Mouse (Mus musculus): ENCODE measurements at regions not wholly inside any gene's neighbourhood (a gene's known extent, or its start where the extent isn't known, plus 50 kb on each side); places are given as distances from the start of the nearest gene placed in this dataset.

- no peak for TF ChIP-seq POLR2A (IDR thresholded peaks at IDR 0.05; ENCODE audit: extremely low read depth, insufficient read depth, low read length)
- TF ChIP-seq CTCF (IDR thresholded peaks at IDR 0.05; ENCODE audit: extremely low read depth, insufficient read depth, low read length): no peak
- H3K4me1 ChIP-seq (ENCODE audit: control insufficient read depth, insufficient read depth, low read length): no peaks in the 10 kb centered on the region
- H3K27ac ChIP-seq (ENCODE audit: insufficient read depth, low read length): no peak overlapping the region
- H3K4me3 ChIP-seq (ENCODE audit: insufficient read depth, low read length): no peak overlapping the region
Measured at GRCm38 (mm10) chr12:107833001-107833400, 170.4 kb downstream of the Bcl11b start.

GRCm38 (mm10) chr12:107834512-107834911 lies 168.9 kb downstream of the Bcl11b start:
- H3K4me1 ChIP-seq (ENCODE audit: control insufficient read depth, insufficient read depth, low read length): no peaks in the 10 kb centered on the region
- no peak overlapping the region for H3K27ac ChIP-seq (ENCODE audit: insufficient read depth, low read length)
- TF ChIP-seq POLR2A (IDR thresholded peaks at IDR 0.05; ENCODE audit: extremely low read depth, insufficient read depth, low read length) (no peak), CTCF (IDR thresholded peaks at IDR 0.05; ENCODE audit: extremely low read depth, insufficient read depth, low read length) (no peak)
- no peak overlapping the region for H3K4me3 ChIP-seq (ENCODE audit: insufficient read depth, low read length)

GRCm38 (mm10) chr12:107837741-107838140 lies 165.7 kb downstream of the Bcl11b start:
- H3K4me3 ChIP-seq (ENCODE audit: insufficient read depth, low read length): no peak overlapping the region
- TF ChIP-seq POLR2A (IDR thresholded peaks at IDR 0.05; ENCODE audit: extremely low read depth, insufficient read depth, low read length): no peak
- no peak for TF ChIP-seq CTCF (IDR thresholded peaks at IDR 0.05; ENCODE audit: extremely low read depth, insufficient read depth, low read length)
- H3K4me1 ChIP-seq (ENCODE audit: control insufficient read depth, insufficient read depth, low read length): no peaks in the 10 kb centered on the region
- no peak overlapping the region for H3K27ac ChIP-seq (ENCODE audit: insufficient read depth, low read length)

GRCm38 (mm10) chr12:107844631-107845030 lies 158.8 kb downstream of the Bcl11b start:
- H3K4me1 ChIP-seq (ENCODE audit: control insufficient read depth, insufficient read depth, low read length): no peaks in the 10 kb centered on the region
- H3K4me3 ChIP-seq (ENCODE audit: insufficient read depth, low read length): no peak overlapping the region
- TF ChIP-seq CTCF (IDR thresholded peaks at IDR 0.05; ENCODE audit: extremely low read depth, insufficient read depth, low read length) (no peak), POLR2A (IDR thresholded peaks at IDR 0.05; ENCODE audit: extremely low read depth, insufficient read depth, low read length) (no peak)
- H3K27ac ChIP-seq (ENCODE audit: insufficient read depth, low read length): no peak overlapping the region

- TF ChIP-seq POLR2A (IDR thresholded peaks at IDR 0.05; ENCODE audit: extremely low read depth, insufficient read depth, low read length) (no peak), CTCF (IDR thresholded peaks at IDR 0.05; ENCODE audit: extremely low read depth, insufficient read depth, low read length) (no peak)
- H3K27ac ChIP-seq (ENCODE audit: insufficient read depth, low read length): no peak overlapping the region
- no peak overlapping the region for H3K4me3 ChIP-seq (ENCODE audit: insufficient read depth, low read length)
- no peaks in the 10 kb centered on the region for H3K4me1 ChIP-seq (ENCODE audit: control insufficient read depth, insufficient read depth, low read length)
Measured at GRCm38 (mm10) chr12:107850591-107850990, 152.8 kb downstream of the Bcl11b start.

GRCm38 (mm10) chr12:107852921-107853320 lies 150.5 kb downstream of the Bcl11b start:
- Histone ChIP-seq H3K4me1 (ENCODE audit: control insufficient read depth, insufficient read depth, low read length) (no peaks in the 10 kb centered on the region), H3K4me3 (ENCODE audit: insufficient read depth, low read length) (no peak overlapping the region), H3K27ac (ENCODE audit: insufficient read depth, low read length) (no peak overlapping the region)
- TF ChIP-seq CTCF (IDR thresholded peaks at IDR 0.05; ENCODE audit: extremely low read depth, insufficient read depth, low read length) (no peak), POLR2A (IDR thresholded peaks at IDR 0.05; ENCODE audit: extremely low read depth, insufficient read depth, low read length) (no peak)

- H3K27ac ChIP-seq (ENCODE audit: insufficient read depth, low read length): no peak overlapping the region
- no peak for TF ChIP-seq CTCF (IDR thresholded peaks at IDR 0.05; ENCODE audit: extremely low read depth, insufficient read depth, low read length)
- TF ChIP-seq POLR2A (IDR thresholded peaks at IDR 0.05; ENCODE audit: extremely low read depth, insufficient read depth, low read length): no peak
- no peaks in the 10 kb centered on the region for H3K4me1 ChIP-seq (ENCODE audit: control insufficient read depth, insufficient read depth, low read length)
- no peak overlapping the region for H3K4me3 ChIP-seq (ENCODE audit: insufficient read depth, low read length)
Measured at GRCm38 (mm10) chr12:107855547-107855946, 147.9 kb downstream of the Bcl11b start.

- Histone ChIP-seq H3K4me3 (ENCODE audit: insufficient read depth, low read length) (no peak overlapping the region), H3K27ac (ENCODE audit: insufficient read depth, low read length) (no peak overlapping the region), H3K4me1 (ENCODE audit: control insufficient read depth, insufficient read depth, low read length) (no peaks in the 10 kb centered on the region)
- no peak for TF ChIP-seq CTCF (IDR thresholded peaks at IDR 0.05; ENCODE audit: extremely low read depth, insufficient read depth, low read length)
- no peak for TF ChIP-seq POLR2A (IDR thresholded peaks at IDR 0.05; ENCODE audit: extremely low read depth, insufficient read depth, low read length)
Measured at GRCm38 (mm10) chr12:107856421-107857043, 146.9 kb downstream of the Bcl11b start.

GRCm38 (mm10) chr12:107858536-107859280 lies 144.7 kb downstream of the Bcl11b start:
- TF ChIP-seq CTCF (IDR thresholded peaks at IDR 0.05; ENCODE audit: extremely low read depth, insufficient read depth, low read length): no peak
- TF ChIP-seq POLR2A (IDR thresholded peaks at IDR 0.05; ENCODE audit: extremely low read depth, insufficient read depth, low read length): no peak
- Histone ChIP-seq H3K4me1 (ENCODE audit: control insufficient read depth, insufficient read depth, low read length) (no peaks in the 10 kb centered on the region), H3K4me3 (ENCODE audit: insufficient read depth, low read length) (no peak overlapping the region), H3K27ac (ENCODE audit: insufficient read depth, low read length) (no peak overlapping the region)

GRCm38 (mm10) chr12:107859750-107860149 lies 143.7 kb downstream of the Bcl11b start:
- Histone ChIP-seq H3K4me3 (ENCODE audit: insufficient read depth, low read length) (no peak overlapping the region), H3K27ac (ENCODE audit: insufficient read depth, low read length) (no peak overlapping the region), H3K4me1 (ENCODE audit: control insufficient read depth, insufficient read depth, low read length) (no peaks in the 10 kb centered on the region)
- TF ChIP-seq CTCF (IDR thresholded peaks at IDR 0.05; ENCODE audit: extremely low read depth, insufficient read depth, low read length) (no peak), POLR2A (IDR thresholded peaks at IDR 0.05; ENCODE audit: extremely low read depth, insufficient read depth, low read length) (no peak)

All from cortical plate, adult 2 months (tissue).